Mouse (Mus musculus) heart, embryonic 16.5 days (tissue): ENCODE data around the gene Kpna4. TPM values are rescaled to one million over a fixed set of nuclear protein-coding genes. Genes with fewer than 3 reads are reported as not detected.

Experiments
- polyA plus RNA-seq: library from polyadenylated mRNA; unstranded; fragments of >200 nt; fragmentation: Nextera tagmentation; extraction: Ambion mirVana; gene quantifications from 2 replicates; pipeline ENCODE4 v1.2.1, GENCODE M21; 2015

Gene Kpna4
- polyA plus RNA-seq, 1 experiment from 2014 or later = 23.3 TPM

Other genes starting within 250 kb of the Kpna4 start
- gene Ift80, start 122.5 kb downstream of the Kpna4 start, polyA plus RNA-seq = 9.5 and 13.4 TPM in 2 replicates
- gene Smc4, start 122.4 kb downstream of the Kpna4 start, polyA plus RNA-seq = 154 and 180 TPM in 2 replicates
- 61.8 and 69.6 TPM in 2 replicates for gene Trim59, start 82.4 kb downstream of the Kpna4 start, polyA plus RNA-seq
- gene Arl14, start 95.3 kb upstream of the Kpna4 start, polyA plus RNA-seq = not detected in 2 replicates
- 8.4 and 9.9 TPM in 2 replicates for gene Ppm1l, start 189.7 kb upstream of the Kpna4 start, polyA plus RNA-seq